Mouse (Mus musculus) 416B (cell line): ENCODE measurements around the gene Gm45844.
"Not testable (repeated sequence)": the region's sequence is repeated elsewhere in the genome, so short reads cannot be mapped to it uniquely, and the experiment has no call there.

ENCODE experiments used
- DNase-seq: peaks from one replicate; pipeline ENCODE4 v3.0.0; 2011; ENCODE audit warnings: low read depth

Gm45844 gene

DNA sequence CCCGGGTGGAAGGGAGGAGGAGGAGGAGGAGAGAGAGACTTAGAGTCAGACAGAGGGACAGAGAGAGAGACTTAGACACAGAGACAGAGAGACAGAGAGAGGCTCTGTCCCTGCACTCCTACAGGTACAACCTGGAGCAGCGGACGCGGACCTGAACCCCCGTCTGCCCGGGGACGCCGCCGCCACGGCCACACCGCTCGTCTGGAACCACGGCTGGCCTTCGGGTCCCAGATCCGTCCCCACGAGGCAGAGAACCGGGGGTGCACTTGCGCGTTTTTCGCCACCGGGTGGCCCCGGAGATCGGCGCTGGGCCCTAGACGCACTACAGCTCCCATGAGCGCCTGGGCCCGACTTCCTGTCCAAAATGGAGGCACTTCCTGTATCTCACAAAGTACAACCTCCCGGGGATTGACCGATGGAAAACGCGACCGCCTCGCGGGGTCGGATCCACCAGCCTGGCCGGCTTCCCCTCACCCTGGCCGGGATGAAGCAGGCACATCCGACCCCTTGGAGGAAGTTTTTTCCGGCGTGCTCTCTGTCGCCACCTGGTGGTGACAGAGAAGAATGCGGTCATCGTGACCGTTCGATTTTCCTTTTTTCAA lies at the start of gene Gm45844:
Gm45844 (minus strand) TSS at position 324 of the 602 bp plus-strand sequence.
- peak; percentile 69 for DNase-seq

DNA sequence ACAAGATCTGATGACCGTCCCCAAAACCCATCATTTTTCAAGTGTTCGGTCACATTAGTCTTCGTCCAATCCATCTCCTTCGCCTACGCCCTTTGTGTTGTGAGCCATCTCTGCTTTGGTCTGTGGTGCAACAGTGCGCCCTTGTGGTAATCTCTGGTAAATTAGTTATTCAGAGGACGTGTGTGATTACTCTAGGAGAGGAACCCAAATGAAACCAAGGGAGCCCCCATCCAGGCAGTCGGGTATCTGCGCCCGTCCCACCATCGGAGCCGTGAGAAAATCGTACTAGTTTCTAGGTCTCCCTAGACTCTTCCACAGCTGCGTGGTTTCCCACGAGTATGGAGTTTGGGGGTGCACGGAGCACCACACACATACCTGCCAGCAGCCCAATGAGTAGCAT lies 17.5 kb upstream of the Gm45844 start:
- peak; percentile 73 for DNase-seq

DNA sequence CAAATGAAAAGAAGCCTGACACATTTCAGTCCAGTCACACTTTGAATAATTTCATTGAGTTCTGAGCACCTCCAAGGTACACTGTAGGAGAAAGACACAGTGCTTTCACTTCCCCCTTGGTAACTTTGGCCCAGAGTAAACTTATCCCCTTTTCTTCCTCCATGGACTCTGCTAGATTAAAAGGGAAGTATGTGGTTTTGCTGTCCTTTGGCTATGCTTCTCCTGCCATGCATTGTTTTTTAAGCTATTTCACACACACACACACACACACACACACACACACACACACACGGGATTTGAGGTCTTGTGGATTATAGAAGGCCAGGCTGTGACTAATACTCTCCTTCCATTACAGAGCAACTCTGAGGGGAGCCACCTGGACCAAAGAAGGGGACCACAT lies 3.3 kb upstream of the Gm45844 start:
- peak; percentile 76 for DNase-seq

DNA sequence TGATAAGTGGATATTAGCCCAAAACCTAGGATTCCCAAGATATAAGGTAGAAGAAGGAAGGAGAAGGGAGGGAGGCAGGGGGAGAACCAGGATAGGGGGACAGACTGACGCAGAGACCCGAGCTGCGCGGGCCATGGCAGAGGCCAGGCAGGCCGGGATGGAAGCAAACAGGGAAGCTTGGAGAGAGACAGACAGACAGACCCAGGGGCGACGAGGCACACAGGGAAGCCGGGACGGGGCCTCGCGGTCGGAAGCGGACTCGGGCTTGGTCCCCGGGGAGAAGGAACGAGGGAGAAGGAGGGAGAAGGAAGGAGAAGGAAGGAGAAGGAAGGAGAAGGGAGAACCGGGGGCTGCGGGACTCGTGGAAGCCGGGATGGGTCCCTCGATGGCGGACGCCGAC lies 533 bp downstream of the Gm45844 start:
- peak; percentile 39 for DNase-seq

DNA sequence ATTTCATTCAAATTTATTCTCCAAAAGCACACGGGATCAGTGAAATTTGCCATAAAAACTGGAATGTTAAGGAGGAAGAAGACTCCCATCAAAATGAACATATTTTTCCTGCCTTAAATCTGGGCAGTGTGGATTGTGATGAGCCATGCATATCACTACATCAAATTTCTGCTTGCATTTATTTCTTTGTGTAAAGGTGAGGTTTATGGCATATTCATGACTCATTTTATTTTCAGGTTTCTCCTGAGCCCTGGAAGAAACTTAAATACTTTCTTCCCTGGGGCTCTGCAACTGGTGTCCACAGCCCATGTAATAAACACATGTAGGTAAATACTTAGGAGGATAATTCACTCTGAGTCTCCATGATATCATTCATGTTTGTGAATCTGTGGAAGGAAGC lies 30.9 kb downstream of the Gm45844 start, which contains the start of gene Vmn2r29:
Vmn2r29 (minus strand) TSS at position 101 of the 400 bp plus-strand sequence.
- DNase-seq, result not testable (repeated sequence)

DNA sequence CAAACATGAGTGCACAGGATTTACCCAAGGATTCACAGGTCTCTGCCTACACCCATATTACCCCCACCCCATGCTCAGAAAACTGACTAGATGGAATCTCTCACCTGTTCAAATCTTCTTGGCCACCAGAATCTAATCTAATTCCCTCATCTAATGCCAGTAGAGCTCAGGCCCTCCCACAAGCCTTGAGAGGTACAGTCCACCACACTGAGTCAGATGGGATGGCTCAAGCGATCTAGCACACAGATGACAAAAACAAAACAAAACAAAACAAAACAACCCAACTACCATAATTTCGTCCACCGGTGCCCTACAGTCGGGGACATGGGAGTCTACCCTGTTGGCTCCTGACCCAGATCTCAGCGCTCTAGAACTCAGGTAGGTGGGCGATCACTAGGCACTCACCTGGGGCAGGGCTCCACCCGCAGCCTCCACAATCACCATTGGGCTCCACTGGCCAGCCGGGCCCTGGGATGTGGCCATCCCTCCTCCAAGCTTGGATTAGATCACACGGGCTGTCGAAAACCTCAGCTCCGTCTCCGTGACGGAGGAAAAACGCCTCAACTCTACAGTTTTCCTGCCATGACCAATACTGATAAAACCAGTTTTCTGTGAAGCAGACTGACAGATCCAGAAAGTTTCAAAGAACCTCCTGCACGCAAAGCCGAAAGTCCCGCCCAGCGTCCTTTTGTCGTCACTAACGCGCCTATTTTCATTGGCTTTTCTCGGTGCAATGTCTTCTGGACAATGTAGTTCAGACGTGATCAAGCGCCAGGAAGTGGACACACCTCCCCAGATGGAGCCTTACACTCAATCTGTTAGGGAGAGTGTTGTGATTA lies 68.6 kb downstream of the Gm45844 start, which contains the start of gene Zfp772:
Zfp772 (minus strand) TSS at position 686 of the 839 bp plus-strand sequence.
- DNase-seq, result peak; percentile 55

DNA sequence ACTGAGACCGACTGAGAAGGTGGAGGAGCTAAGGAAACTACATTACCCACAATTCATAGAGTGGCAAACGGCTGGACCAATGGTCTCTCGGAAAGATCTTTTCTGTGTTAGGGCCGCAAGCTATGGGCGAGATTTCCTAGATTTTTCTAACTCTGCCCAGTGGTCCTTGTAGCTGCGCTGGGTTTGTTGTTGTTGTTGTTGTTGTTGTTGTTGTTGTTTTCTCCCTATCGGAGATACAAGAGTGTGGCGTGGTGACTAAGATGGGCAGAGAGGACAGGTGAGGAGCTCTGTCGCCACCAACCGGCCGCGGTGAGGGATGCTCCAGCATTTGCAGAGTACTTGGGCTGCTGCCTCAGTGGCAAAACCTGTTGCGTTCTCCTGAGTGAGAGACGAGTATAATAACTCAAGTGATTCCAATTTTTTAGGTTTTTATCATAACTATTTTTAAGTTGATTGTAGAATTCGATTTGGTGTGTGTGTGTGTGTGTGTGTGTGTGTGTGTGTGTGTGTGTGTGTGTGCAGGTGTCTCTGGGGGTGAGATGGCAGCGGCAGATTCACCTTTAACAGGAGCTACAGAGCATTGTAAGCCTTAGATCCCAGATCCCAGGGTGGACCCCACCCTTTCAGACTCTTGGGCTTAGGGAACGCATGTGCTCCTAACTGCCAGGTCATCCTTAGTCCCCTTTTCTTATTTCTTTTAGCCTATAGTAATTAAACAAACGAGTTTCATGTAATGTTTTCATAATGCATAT lies 89.7 kb downstream of the Gm45844 start:
- DNase-seq, result peak; percentile 81

DNA sequence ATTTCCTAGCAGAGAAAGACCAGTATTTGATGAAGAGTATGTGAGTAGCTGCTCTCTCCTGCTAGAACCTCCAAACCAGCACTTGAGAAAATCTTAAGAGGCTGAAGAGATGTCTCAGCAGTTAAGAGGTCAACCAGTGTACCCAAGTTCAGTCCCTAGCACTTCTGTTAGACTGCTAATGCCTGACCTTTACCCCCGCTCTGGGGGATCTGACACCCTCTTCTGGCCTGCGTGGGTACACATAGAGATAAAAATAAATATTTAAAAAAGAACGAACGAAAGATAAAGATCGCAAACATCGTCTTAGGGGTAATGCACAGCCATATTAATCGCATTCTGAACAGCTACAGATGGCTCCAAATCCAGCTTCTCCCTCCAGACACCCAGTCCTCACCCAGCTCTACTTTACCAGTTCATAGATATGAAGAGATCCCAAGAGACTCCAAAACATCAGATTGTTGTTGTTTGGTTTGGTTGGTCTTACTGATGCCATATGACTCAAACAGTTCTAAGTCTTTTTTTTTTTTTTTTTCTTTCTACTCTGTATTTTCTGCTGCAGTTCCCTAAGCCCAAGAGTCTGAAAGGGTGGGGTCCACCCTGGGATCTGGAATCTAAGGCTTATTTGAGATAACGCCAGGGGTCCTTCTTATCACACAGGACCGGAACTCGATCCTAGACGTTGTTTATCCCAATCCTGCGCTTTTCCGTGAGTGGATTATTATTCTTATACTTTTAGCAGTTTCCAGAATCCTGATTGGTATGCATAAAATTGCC lies 90.5 kb downstream of the Gm45844 start:
- DNase-seq, result peak; percentile 52

DNA sequence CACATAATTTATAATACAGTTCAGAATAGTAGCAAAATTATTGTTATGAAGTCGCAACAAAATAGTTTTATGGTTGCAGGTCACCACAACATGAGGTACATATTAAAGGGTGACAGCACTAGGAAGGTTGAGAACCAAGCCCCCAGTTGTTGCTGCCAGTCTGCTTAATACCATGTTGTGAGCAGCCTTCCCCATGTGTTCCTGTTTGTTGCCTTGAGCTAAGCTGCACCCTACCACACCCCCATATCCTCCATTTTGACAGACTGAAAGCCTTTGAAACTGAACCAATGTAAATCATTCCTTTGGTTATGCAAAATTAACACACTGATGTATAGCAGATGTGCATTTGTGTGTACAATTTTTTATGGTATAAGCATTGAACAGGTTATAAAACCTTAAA lies 92.2 kb downstream of the Gm45844 start:
- DNase-seq, result no peak

DNA sequence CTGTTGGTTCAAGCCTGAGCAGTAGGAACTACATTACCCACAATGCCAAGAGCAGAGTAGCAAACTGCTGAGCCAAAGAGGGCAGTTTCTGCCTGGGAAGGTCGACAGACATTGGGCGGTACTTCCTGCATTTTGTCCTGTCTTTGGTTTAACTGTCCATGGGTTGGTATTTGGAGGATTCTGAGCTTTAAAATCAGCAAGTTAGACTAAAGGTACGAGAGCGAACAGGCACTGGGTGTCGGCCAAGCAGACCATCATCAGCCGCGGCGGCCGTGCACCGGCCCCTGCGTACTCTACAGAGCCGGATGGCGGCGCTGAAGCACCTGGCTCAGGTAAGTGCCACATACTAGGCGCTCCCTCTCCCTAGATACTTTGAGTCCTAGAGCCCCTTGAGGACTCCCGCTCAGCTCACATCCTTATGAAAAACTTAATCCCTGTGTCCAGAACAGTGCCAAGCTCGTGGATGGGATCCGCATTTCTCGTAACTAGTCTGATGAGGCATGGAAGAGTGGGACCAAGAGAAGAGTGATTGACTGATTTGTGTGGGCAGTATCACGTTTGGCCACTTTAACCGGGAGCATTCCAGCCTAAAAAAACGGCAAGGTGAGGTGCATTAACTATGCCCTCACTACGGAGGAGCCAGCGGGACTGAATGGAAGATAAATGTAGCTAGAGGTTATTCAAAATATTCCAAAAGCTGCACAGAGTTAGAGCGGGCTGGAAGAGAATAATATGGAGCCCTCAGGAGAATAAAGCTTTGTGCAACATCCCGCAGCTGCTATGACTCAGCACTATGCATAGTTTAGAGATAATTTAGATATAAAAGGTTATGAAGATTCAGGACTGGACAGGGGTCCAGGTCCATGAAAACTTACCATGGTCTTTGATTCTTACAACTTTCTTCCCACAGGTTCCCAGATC lies 106.6 kb downstream of the Gm45844 start, which contains the start of gene Zfp418:
Zfp418 (plus strand) TSS at position 104 of the 921 bp plus-strand sequence.
- peak; percentile 74 for DNase-seq
